Mouse (Mus musculus) stomach, embryonic 14.5 days (tissue): Measurements from ENCODE around the gene Stag2. TPM values are rescaled to one million over a fixed set of nuclear protein-coding genes. Genes with fewer than 3 reads are reported as not detected.

Source experiments
- ATAC-seq: fragments of 200-750 bp; cut with Nextera tagmentation; 2 replicates; pipeline ENCODE4 v1.8.0; 2017; ENCODE audit warnings: low read depth, moderate TSS enrichment; ENCODE audit not compliant: insufficient number of reproducible peaks, insufficient read depth, low FRiP score
- H3K27ac ChIP-seq: fragments of 300-500 bp; sonication (generic); 2 replicates; pipeline ENCODE4 v1.5.1; 2014; ENCODE audit warnings: mild to moderate bottlenecking, low read length, moderate library complexity, mixed read lengths
- H3K27me3 ChIP-seq: fragments of 300-500 bp; sonication (generic); 2 replicates; pipeline ENCODE4 v1.6.1; 2014; ENCODE audit warnings: low read length, control low read depth, mixed read lengths; ENCODE audit not compliant: control insufficient read depth, insufficient read depth
- H3K36me3 ChIP-seq: fragments of 300-500 bp; sonication (generic); 2 replicates; pipeline ENCODE4 v1.6.1; 2014; ENCODE audit warnings: mild to moderate bottlenecking, control low read depth, low read length, moderate library complexity, mixed read lengths; ENCODE audit not compliant: control insufficient read depth, insufficient read depth
- H3K4me1 ChIP-seq: fragments of 300-500 bp; sonication (generic); 2 replicates; pipeline ENCODE4 v1.6.1; 2014; ENCODE audit warnings: low read length, control low read depth, mixed read lengths; ENCODE audit not compliant: control insufficient read depth, insufficient read depth
- H3K4me2 ChIP-seq: fragments of 300-500 bp; sonication (generic); replicated peaks from 2 replicates; pipeline ENCODE4 v1.6.1; 2014; ENCODE audit warnings: low read depth, low read length, control low read depth
- H3K4me3 ChIP-seq: fragments of 300-500 bp; sonication (generic); 2 replicates; pipeline ENCODE4 v1.5.1; 2014; ENCODE audit warnings: low read depth, low read length, control low read depth
- H3K9ac ChIP-seq: fragments of 300-500 bp; sonication (generic); replicated peaks from 2 replicates; pipeline ENCODE4 v1.6.1; 2014; ENCODE audit warnings: low read depth, mild to moderate bottlenecking, control low read depth, low read length, moderate library complexity, mixed read lengths
- H3K9me3 ChIP-seq: fragments of 300-500 bp; sonication (generic); 2 replicates; pipeline ENCODE4 v1.6.1; 2016; ENCODE audit warnings: low read depth, low read length, control low read depth; ENCODE audit not compliant: control insufficient read depth
- WGBS: fragments of 180-500 bp; shearing (Covaris S2); extraction: QIAGEN DNeasy Blood & Tissue Kit; methylation state at CpG from one replicate; pipeline ENCODE4 v1.1.7; 2014; 5-methylcytosine and 5-hydroxymethylcytosine counted together
- polyA plus RNA-seq: library from polyadenylated mRNA; unstranded; fragments of >200 nt; fragmentation: Nextera tagmentation; extraction: Ambion mirVana; gene quantifications from 2 replicates; pipeline ENCODE4 v1.2.1, GENCODE M21; 2014

The Stag2 gene
- polyA plus RNA-seq, 1 experiment from 2014 or later: 59.5 TPM

DNA sequence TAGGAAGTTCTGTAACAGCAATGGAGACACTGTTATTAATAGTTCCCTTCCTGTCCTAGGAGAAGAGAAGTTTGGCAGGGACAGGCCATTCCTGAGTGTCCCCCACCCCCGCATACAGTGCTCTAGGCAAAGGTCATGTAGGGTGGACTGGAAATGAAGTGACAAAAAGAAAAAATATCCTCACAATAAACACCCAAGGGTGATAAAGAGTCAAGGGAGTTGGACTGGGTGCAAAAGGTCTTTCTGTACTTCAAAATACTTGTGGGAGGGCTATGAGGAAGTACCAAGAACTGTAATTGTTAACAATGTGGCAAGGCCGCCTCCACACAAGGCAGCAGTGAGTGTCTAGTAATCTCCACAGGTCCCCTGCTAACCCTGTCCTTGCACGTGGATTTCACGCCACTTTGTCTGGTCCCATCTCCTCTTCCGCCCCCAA is 1.1 kb upstream of the Stag2 start:
- H3K9ac ChIP-seq: no peak overlapping the region
- no peak for ATAC-seq
- H3K27ac ChIP-seq: peak overlapping the region; percentile 77; the same call in 1 of the 2 replicates
- H3K4me2 ChIP-seq: peak overlapping the region; percentile 35; the same call in 1 of the 2 replicates
- H3K36me3 ChIP-seq: no peaks in the 10 kb centered on the region
- no peaks in the 10 kb centered on the region for H3K4me1 ChIP-seq
- 63% methylated on average over 5 of the region's 5 CpGs for WGBS
- H3K27me3 ChIP-seq: no peaks in the 10 kb centered on the region
- H3K9me3 ChIP-seq: no peaks in the 10 kb centered on the region
- peak overlapping the region; percentile 33; the same call in 1 of the 2 replicates for H3K4me3 ChIP-seq

- peak overlapping the region; percentile 100 for H3K27ac ChIP-seq
- H3K27me3 ChIP-seq: no peaks in the 10 kb centered on the region
- H3K9me3 ChIP-seq: no peaks in the 10 kb centered on the region
- peak overlapping the region; percentile 28 for H3K4me2 ChIP-seq
- no peaks in the 10 kb centered on the region for H3K36me3 ChIP-seq
- no peaks in the 10 kb centered on the region for H3K4me1 ChIP-seq
- H3K4me3 ChIP-seq: peak overlapping the region; percentile 60
- ATAC-seq: peak; percentile 19; the same call in 1 of the 2 replicates
- 22% methylated on average over 48 of the region's 71 CpGs for WGBS
- peak overlapping the region; percentile 89 for H3K9ac ChIP-seq
Observed at GRCm38 (mm10) chrX:42149557-42150345, 634 bp downstream of the Stag2 start.

- Histone ChIP-seq H3K4me1 (no peaks in the 10 kb centered on the region), H3K27ac (peak overlapping the region; percentile 100), H3K27me3 (no peaks in the 10 kb centered on the region), H3K4me2 (peak overlapping the region; percentile 28; the same call in 1 of the 2 replicates), H3K9ac (peak overlapping the region; percentile 89), H3K4me3 (peak overlapping the region; percentile 60), H3K36me3 (no peaks in the 10 kb centered on the region), H3K9me3 (no peaks in the 10 kb centered on the region)
- peak; percentile 83 for ATAC-seq
- WGBS: 24% methylated on average over 23 of the region's 40 CpGs
Observed at GRCm38 (mm10) chrX:42150346-42151023, 1.4 kb downstream of the Stag2 start.

GRCm38 (mm10) chrX:42151024-42151754 is 2.1 kb downstream of the Stag2 start:
- Histone ChIP-seq H3K9ac (peak overlapping the region; percentile 53), H3K9me3 (no peaks in the 10 kb centered on the region), H3K4me2 (peak overlapping the region; percentile 46), H3K4me3 (peak overlapping the region; percentile 42), H3K27ac (peak overlapping the region; percentile 94), H3K4me1 (no peaks in the 10 kb centered on the region), H3K36me3 (no peaks in the 10 kb centered on the region), H3K27me3 (no peaks in the 10 kb centered on the region)
- WGBS: 11% methylated on average over 25 of the region's 25 CpGs
- no peak for ATAC-seq

DNA sequence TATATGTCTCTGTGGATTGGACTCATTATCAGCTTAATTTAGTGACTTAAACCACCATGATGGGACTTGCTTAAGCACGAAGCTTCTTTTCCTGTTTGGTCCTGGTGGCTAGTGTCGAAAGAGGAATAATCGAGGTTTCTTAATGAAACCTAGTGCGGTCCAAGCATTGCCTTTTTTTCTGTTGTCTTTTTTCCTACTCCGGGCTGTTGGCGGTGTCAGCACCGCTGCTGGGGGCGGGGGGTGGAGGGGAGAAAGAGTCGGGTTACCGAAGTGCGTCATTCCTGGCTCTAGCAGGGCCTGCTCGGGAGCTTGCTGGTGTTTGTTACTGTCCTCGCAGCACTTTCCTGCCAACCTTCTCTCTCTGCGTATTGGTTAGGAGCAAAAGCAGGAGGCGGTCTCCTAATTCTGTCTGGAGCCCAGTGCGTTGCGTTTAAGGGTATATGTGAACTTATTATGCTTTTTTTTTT is 2.8 kb downstream of the Stag2 start:
- Histone ChIP-seq H3K9me3 (no peaks in the 10 kb centered on the region), H3K36me3 (no peaks in the 10 kb centered on the region), H3K4me1 (no peaks in the 10 kb centered on the region), H3K27me3 (no peaks in the 10 kb centered on the region), H3K9ac (peak overlapping the region; percentile 53), H3K4me3 (peak overlapping the region; percentile 42), H3K4me2 (peak overlapping the region; percentile 46), H3K27ac (peak overlapping the region; percentile 94)
- ATAC-seq: peak; percentile 79
- 10% methylated on average over 17 of the region's 17 CpGs for WGBS

DNA sequence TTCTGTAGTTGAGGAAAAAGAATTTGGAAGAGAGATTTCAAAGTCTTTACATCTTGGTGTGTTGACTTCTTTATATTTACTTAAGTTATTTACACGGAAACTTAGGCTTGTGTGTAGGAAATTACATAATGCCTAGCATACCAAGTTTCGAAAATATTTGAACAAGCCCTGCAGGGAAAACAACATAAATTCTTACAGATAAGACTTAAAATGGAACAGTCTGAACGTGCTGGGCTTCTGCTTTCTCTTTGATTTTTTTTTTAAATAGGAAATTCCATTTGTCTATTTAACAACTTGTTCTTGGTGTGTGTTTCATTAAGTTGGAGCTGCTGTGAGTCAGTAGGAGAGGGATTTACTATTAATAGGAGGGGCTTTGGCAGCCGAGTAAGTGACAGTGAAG is 3.9 kb downstream of the Stag2 start:
- Histone ChIP-seq H3K9me3 (no peaks in the 10 kb centered on the region), H3K27me3 (no peaks in the 10 kb centered on the region), H3K4me1 (no peaks in the 10 kb centered on the region), H3K27ac (no peak overlapping the region), H3K4me2 (peak overlapping the region; percentile 46), H3K36me3 (no peaks in the 10 kb centered on the region), H3K4me3 (peak overlapping the region; percentile 42), H3K9ac (no peak overlapping the region)
- 27% methylated on average over 4 of the region's 4 CpGs for WGBS
- ATAC-seq: no peak

- 73% methylated on average over 1 of the region's 1 CpGs for WGBS
- Histone ChIP-seq H3K4me1 (no peaks in the 10 kb centered on the region), H3K27ac (no peak overlapping the region), H3K9me3 (no peaks in the 10 kb centered on the region), H3K9ac (no peak overlapping the region), H3K4me3 (no peak overlapping the region), H3K27me3 (no peaks in the 10 kb centered on the region), H3K4me2 (no peak overlapping the region), H3K36me3 (no peaks in the 10 kb centered on the region)
- ATAC-seq: no peak
Observed at GRCm38 (mm10) chrX:42165455-42165854, 16.3 kb downstream of the Stag2 start.

DNA sequence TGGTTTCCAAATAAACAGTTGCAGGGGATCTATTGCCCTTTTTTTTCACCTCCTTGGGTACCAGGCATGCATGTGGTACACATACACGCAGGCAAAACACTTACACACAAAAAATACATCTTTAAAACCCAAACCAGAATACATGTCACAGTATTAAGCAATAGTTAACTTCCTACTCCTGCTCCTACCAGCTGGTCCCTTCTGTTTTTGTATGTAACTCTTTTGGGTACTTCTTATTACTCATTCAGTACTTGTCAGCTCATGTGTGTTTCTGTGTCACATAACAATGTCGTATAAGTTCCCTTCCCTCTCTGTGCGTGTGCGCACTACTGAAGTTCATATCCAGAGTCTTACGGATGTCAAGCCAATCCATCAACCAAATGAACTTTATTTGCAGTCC is 21.7 kb downstream of the Stag2 start:
- no peak overlapping the region for H3K27ac ChIP-seq
- no peak overlapping the region for H3K4me3 ChIP-seq
- ATAC-seq: no peak
- no peaks in the 10 kb centered on the region for H3K36me3 ChIP-seq
- WGBS: 76% methylated on average over 5 of the region's 5 CpGs
- H3K9ac ChIP-seq: no peak overlapping the region
- no peaks in the 10 kb centered on the region for H3K27me3 ChIP-seq
- no peaks in the 10 kb centered on the region for H3K9me3 ChIP-seq
- no peak overlapping the region for H3K4me2 ChIP-seq
- H3K4me1 ChIP-seq: no peaks in the 10 kb centered on the region
